Mouse (Mus musculus) kidney, adult 2 months (tissue): ENCODE results near the gene Banp. TPM values are rescaled to one million over a fixed set of nuclear protein-coding genes. Genes with fewer than 3 reads are reported as not detected.

Source experiments
- DNase-seq: peaks from one replicate; pipeline ENCODE4 v3.0.0; 2021
- H3K27ac ChIP-seq: fragments of 200-500 bp; 2 replicates; pipeline ENCODE4 v1.5.1; 2012; ENCODE audit warnings: low read depth, low read length, control low read depth, inconsistent platforms; ENCODE audit not compliant: insufficient read depth
- H3K27me3 ChIP-seq: fragments of 200-500 bp; replicated peaks from 2 replicates; pipeline ENCODE4 v1.6.1; 2012; ENCODE audit warnings: mild to moderate bottlenecking, moderate library complexity, low read length, inconsistent platforms; ENCODE audit not compliant: control insufficient read depth, insufficient read depth
- H3K36me3 ChIP-seq: fragments of 200-500 bp; 2 replicates; pipeline ENCODE4 v1.6.1; 2012; ENCODE audit warnings: mild to moderate bottlenecking, moderate library complexity, low read length, inconsistent platforms; ENCODE audit not compliant: control insufficient read depth, insufficient read depth
- H3K4me1 ChIP-seq: fragments of 200-500 bp; 2 replicates; pipeline ENCODE4 v1.6.1; 2011; ENCODE audit warnings: low read length; ENCODE audit not compliant: control insufficient read depth, insufficient read depth
- H3K4me3 ChIP-seq: fragments of 200-500 bp; 2 replicates; pipeline ENCODE4 v1.5.1; 2011; ENCODE audit warnings: mild to moderate bottlenecking, low read depth, low read length, control low read depth; ENCODE audit not compliant: insufficient read depth
- CTCF ChIP-seq: fragments of 200-500 bp; conservative IDR thresholded peaks from 2 replicates; pipeline ENCODE4 v1.5.1; 2011; ENCODE audit warnings: low read depth, mild to moderate bottlenecking, control low read depth, low read length, moderate library complexity, mixed read lengths; ENCODE audit not compliant: insufficient read depth, insufficient read length
- POLR2A ChIP-seq: fragments of 200-500 bp; IDR thresholded peaks from one replicate; pipeline ENCODE4 v1.6.1; 2011; ENCODE audit warnings: low read depth, low read length, control low read depth
- WGBS: fragments of 180-500 bp; shearing (Covaris S2); methylation state at CpG from one replicate; pipeline ENCODE4 v1.1.7; 2018; 5-methylcytosine and 5-hydroxymethylcytosine counted together
- polyA plus RNA-seq: library from polyadenylated mRNA; depleted of rRNA; stranded (reverse); fragments of >200 nt; gene quantifications from 2 replicates; pipeline ENCODE4 v1.2.3, GENCODE M21; 2012

Banp gene
- polyA plus RNA-seq, 1 experiment: 35.7 TPM

DNA sequence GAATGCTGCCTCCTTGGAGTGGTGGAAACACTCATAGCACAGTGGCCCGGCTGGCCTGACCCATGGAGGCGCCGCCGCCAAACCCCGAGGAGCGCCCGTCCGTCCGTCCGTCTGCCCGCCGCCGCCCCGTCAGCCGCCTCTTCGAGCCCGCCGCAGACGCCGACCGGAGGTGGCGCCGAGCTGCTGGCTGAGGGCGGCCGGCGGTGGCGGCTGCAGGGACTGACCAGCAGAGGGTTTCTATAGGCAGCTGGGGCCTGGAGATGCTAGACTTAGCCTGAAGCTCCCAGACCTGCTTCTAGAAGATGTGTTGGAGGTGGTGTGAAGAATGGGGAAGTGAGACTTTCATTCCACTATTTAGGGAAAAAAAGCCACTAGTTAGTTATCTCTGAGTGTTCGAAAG, 24.4 kb downstream of the Banp start:
- Histone ChIP-seq H3K4me1 (no peaks in the 10 kb centered on the region; the same call in 1 of the 2 replicates), H3K27me3 (no peaks in the 10 kb centered on the region), H3K27ac (no peak overlapping the region), H3K4me3 (no peak overlapping the region), H3K36me3 (no peaks in the 10 kb centered on the region)
- over 99% methylated on average over 28 of the region's 28 CpGs for WGBS
- no peak for DNase-seq
- TF ChIP-seq POLR2A (no peak), CTCF (no peak)

DNA sequence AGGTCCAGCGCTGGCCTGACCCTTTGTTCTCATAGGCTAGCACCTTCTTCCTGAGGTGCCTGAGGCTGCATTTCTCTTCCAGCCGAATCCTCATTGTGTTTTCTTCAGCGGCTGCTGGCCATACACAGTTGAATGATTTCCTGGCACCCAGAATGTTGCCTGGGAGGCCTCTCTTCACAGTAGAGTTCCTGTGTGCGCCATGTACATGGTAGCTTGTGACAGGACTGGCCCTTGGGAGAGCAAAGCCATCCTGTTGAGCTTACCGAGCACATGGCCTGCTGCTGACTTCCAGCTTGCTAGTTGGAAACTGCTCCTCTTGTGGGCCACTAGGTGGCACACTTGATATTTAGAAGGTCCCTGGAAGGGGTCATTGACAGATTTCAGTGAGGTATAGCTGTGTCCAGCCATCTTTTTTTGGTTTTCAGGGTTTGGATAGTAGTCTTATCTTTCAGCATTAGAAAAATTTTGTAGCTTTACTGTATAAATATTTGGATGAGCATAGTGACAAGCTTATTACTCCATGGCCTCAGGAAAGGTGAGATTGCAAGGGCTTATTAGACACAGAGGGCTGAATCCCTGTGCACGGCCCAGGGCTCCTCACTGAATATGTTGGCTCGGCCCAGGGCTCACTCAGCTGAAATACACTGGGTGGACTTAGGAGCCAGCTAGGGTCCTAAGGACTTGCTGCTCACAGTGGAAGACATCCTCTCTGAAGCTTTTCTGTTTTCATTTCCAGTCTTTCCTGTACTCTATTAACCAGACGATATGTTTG, 28.5 kb downstream of the Banp start:
- Histone ChIP-seq H3K4me1 (peaks cover 11% of the 10 kb centered on the region; the same call in 1 of the 2 replicates), H3K27me3 (no peaks in the 10 kb centered on the region), H3K27ac (peak overlapping the region; percentile 9; the same call in 1 of the 2 replicates), H3K4me3 (no peak overlapping the region), H3K36me3 (no peaks in the 10 kb centered on the region)
- WGBS: 44% methylated on average over 8 of the region's 8 CpGs
- TF ChIP-seq CTCF: peak; percentile 77
- TF ChIP-seq POLR2A: no peak
- DNase-seq: peak; percentile 79

DNA sequence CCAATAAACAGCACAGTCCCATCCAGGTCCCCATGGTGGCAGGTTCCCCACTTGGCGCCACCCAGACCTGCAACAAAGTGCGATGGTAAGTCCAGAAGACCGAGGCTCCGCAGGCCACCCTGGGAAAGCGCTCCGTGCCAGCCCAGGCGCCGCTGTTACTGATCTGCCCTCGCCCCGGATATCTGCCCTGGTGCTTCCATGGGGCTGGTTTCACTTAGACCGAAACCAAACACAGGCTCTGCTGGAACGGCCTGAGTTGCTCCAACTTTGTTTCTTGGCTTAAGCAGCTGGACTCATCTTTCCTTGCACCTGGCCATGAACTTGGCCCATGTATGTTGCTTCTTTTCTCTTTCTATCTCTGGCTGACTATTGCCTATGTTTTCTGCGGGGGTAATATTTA, 29.1 kb downstream of the Banp start:
- DNase-seq: no peak
- 93% methylated on average over 13 of the region's 13 CpGs for WGBS
- TF ChIP-seq POLR2A (no peak), CTCF (no peak)
- Histone ChIP-seq H3K4me3 (no peak overlapping the region), H3K36me3 (no peaks in the 10 kb centered on the region), H3K27me3 (no peaks in the 10 kb centered on the region), H3K27ac (no peak overlapping the region), H3K4me1 (peaks cover 11% of the 10 kb centered on the region; the same call in 1 of the 2 replicates)

DNA sequence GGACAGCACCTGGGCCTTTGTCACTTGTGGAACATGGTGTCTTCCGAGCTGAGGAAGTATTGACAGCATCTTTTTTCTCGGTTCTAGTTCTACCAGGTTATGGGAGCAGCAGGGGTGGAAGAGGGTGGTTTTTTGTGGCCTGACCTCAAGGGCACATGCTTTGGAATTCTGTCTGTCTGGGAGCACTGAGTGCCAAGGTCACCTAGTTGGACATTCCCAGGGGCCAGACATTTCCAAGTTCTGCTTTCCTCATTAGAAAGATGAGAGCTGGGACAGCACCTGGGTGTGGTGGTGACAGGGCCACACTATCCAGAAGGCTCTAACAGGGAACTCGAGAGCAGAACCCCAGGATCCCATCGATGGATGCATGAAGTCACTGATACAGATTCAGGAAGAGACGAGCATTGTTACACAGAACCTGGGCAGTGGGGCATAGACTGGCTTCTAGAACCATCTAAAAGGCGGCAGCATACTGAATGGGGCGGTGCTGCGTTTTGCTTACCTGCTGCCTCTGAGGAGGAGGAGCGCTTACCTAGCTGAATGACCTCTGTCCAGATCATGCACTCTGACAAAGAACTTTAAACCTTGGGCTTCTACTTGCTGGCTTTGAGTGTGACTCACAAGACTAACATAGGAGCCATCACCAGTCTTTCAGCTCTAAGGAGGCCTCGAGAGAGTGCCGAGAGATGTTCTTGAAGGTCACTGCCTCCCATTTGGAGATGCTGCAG, 31.4 kb downstream of the Banp start:
- Histone ChIP-seq H3K36me3 (no peaks in the 10 kb centered on the region), H3K27me3 (no peaks in the 10 kb centered on the region), H3K4me3 (no peak overlapping the region), H3K27ac (peak overlapping the region; percentile 88), H3K4me1 (peaks cover 11% of the 10 kb centered on the region; the same call in 1 of the 2 replicates)
- TF ChIP-seq POLR2A (no peak), CTCF (no peak)
- WGBS: 53% methylated on average over 11 of the region's 11 CpGs
- peak; percentile 82 for DNase-seq

DNA sequence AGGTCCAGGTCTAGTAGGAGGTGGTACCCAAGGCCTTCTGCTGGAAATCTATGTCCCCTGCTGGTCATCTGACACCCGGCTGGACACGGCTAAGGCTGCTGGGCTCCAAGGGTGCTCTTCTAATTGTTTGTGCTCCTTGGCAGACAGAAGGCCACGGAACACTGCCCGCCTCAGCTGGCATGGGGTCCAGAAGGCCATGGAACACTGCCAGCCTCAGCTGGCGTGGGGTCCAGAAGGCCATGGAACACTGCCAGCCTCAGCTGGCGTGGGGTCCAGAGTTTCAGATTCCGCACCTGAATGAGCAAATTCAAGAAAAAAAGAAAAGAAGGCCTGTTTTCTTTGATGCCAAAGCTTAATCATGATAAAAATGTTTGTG, 32.0 kb downstream of the Banp start:
- Histone ChIP-seq H3K27me3 (no peaks in the 10 kb centered on the region), H3K36me3 (no peaks in the 10 kb centered on the region), H3K27ac (peak overlapping the region; percentile 88), H3K4me3 (no peak overlapping the region), H3K4me1 (peaks cover 11% of the 10 kb centered on the region; the same call in 1 of the 2 replicates)
- DNase-seq: peak; percentile 93
- WGBS: 49% methylated on average over 7 of the region's 7 CpGs
- TF ChIP-seq CTCF (no peak), POLR2A (no peak)

DNA sequence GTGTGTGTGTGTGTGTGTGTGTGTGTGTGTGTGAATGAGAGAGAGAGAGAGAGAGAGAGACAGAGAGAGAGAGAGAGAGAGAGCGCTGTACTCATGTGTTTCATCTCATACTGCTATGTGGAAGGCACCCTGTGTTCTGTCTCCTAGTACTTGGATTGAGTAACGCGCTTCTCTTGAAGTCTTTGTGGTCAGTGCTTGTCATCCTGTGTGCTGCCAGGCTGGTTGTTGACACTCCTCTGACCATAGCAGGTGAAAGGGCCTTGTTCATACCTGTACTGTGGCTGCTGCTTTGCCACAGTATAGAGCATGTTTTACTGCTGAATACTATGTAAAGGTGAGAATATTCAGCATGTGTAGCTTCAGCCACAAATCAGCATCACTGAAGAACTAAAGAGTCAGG, 36.1 kb downstream of the Banp start:
- no peak for DNase-seq
- peaks cover 7% of the 10 kb centered on the region; the same call in 1 of the 2 replicates for H3K4me1 ChIP-seq
- no peaks in the 10 kb centered on the region for H3K27me3 ChIP-seq
- no peak overlapping the region for H3K4me3 ChIP-seq
- H3K36me3 ChIP-seq: no peaks in the 10 kb centered on the region
- TF ChIP-seq CTCF: no peak
- TF ChIP-seq POLR2A: no peak
- no peak overlapping the region for H3K27ac ChIP-seq
- 100% methylated on average over 3 of the region's 3 CpGs for WGBS

DNA sequence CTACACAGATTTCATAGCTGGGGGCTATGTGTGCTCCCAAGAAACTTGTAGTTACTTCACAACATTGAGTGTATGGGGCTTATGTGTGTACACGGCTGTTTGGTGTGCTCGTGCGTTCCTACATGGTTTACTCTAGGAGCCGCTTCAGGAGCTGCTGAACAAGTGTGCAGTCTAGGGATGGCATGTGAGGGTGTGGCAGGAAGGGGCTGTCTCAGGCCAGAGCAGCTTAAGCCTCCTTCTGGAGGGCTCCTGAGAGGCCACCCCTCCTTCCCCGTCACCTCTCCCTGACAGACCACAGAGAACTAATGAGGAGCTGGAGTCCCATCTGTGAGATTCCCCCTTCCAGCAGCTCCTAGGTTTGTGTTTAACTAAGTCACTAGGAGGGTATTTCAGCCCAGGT, 38.3 kb downstream of the Banp start:
- 91% methylated on average over 5 of the region's 5 CpGs for WGBS
- no peak overlapping the region for H3K4me3 ChIP-seq
- H3K36me3 ChIP-seq: no peaks in the 10 kb centered on the region
- no peak for DNase-seq
- no peaks in the 10 kb centered on the region for H3K27me3 ChIP-seq
- no peaks in the 10 kb centered on the region for H3K4me1 ChIP-seq
- no peak overlapping the region for H3K27ac ChIP-seq
- TF ChIP-seq POLR2A (no peak), CTCF (no peak)
